Mouse (Mus musculus) heart, postnatal 10 days (tissue): ENCODE measurements at regions not wholly inside any gene's neighbourhood (a gene's known extent, or its start where the extent isn't known, plus 50 kb on each side); places are given as distances from the start of the nearest gene placed in this dataset.

Source experiments
- DNase-seq, 2 experiments: peaks; one replicate each; pipeline ENCODE4 v3.0.0; 2021
- intact Hi-C: fragments of 180-260 bp; cut with DNase I; formaldehyde crosslinking; loops from one replicate; pipeline ENCODE4 v1.15.1; 2025

- intact Hi-C loops, result loop anchor here (5.0 kb wide), 1 partner anchor 162 kb away; no protein-coding TSS in a partner anchor
- DNase-seq, result peak; percentile 63 to 65
These were observed 128.0 kb upstream of the Zfp703 start for GRCm38 (mm10) chr8:26848955-26849684.

GRCm38 (mm10) chr8:26851871-26852800 is 125.0 kb upstream of the Zfp703 start:
- intact Hi-C loops, result loop anchor here (5.0 kb wide), 1 partner anchor 125 kb away; the partner anchor contains the start of gene Zfp703
- DNase-seq, result no peak

GRCm38 (mm10) chr8:26852921-26853320 is 124.2 kb upstream of the Zfp703 start:
- intact Hi-C loops, result loop anchor here (5.0 kb wide), 1 partner anchor 124 kb away; the partner anchor contains the start of gene Zfp703

GRCm38 (mm10) chr8:26854557-26855238 is 122.4 kb upstream of the Zfp703 start:
- no peak for DNase-seq
- intact Hi-C loops, result loop anchor here (5.0 kb wide), 1 partner anchor 123 kb away; the partner anchor contains the start of gene Zfp703

More at GRCm38 (mm10) chr8:26852921-26853320, 124.2 kb upstream of the Zfp703 start:
- DNase-seq, result no peak

- intact Hi-C loops, result no loop called here
These were observed 121.9 kb upstream of the Zfp703 start for GRCm38 (mm10) chr8:26855256-26855655.

GRCm38 (mm10) chr8:26864571-26864970 is 112.6 kb upstream of the Zfp703 start:
- DNase-seq, result no peak
- intact Hi-C loops, result no loop called here

More at GRCm38 (mm10) chr8:26855256-26855655, 121.9 kb upstream of the Zfp703 start:
- DNase-seq, result no peak

- intact Hi-C loops, result no loop called here
- DNase-seq, result no peak
These were observed 112.2 kb upstream of the Zfp703 start for GRCm38 (mm10) chr8:26864971-26865370.

GRCm38 (mm10) chr8:26868101-26868848 is 108.8 kb upstream of the Zfp703 start:
- intact Hi-C loops, result no loop called here
- no peak for DNase-seq

GRCm38 (mm10) chr8:26868849-26869110 is 108.3 kb upstream of the Zfp703 start:
- no peak for DNase-seq
- intact Hi-C loops, result no loop called here

GRCm38 (mm10) chr8:26871838-26872237 is 105.3 kb upstream of the Zfp703 start:
- intact Hi-C loops, result no loop called here
- DNase-seq, result no peak

- intact Hi-C loops, result no loop called here
- no peak for DNase-seq
These were observed 104.7 kb upstream of the Zfp703 start for GRCm38 (mm10) chr8:26872382-26872781.

- intact Hi-C loops, result no loop called here
- DNase-seq, result peak in 1 of 2 experiments; percentile 35
These were observed 104.3 kb upstream of the Zfp703 start for GRCm38 (mm10) chr8:26872815-26873214.

- intact Hi-C loops, result loop anchor here (10.0 kb wide), 1 partner anchor 95 kb away; the partner anchor contains the start of gene Zfp703
- no peak for DNase-seq
These were observed 96.9 kb upstream of the Zfp703 start for GRCm38 (mm10) chr8:26880177-26880576.

- no peak for DNase-seq
- intact Hi-C loops, result loop anchor here (10.0 kb wide), 1 partner anchor 93 kb away; the partner anchor contains the start of gene Zfp703
These were observed 95.6 kb upstream of the Zfp703 start for GRCm38 (mm10) chr8:26881268-26882120.

GRCm38 (mm10) chr8:26882616-26883015 is 94.5 kb upstream of the Zfp703 start:
- intact Hi-C loops, result loop anchor here (10.0 kb wide), 1 partner anchor 92 kb away; the partner anchor contains the start of gene Zfp703
- no peak for DNase-seq

- intact Hi-C loops, result loop anchor here (10.0 kb wide), 1 partner anchor 92 kb away; the partner anchor contains the start of gene Zfp703
- DNase-seq, result peak in 1 of 2 experiments; percentile 49
These were observed 93.8 kb upstream of the Zfp703 start for GRCm38 (mm10) chr8:26883285-26883684.

- intact Hi-C loops, result loop anchor here (10.0 kb wide), 1 partner anchor 91 kb away; the partner anchor contains the start of gene Zfp703
- peak; percentile 46 to 59 for DNase-seq
These were observed 93.4 kb upstream of the Zfp703 start for GRCm38 (mm10) chr8:26883770-26884169.

- intact Hi-C loops, result loop anchor here (10.0 kb wide), 1 partner anchor 90 kb away; the partner anchor contains the start of gene Zfp703
- DNase-seq, result no peak
These were observed 92.8 kb upstream of the Zfp703 start for GRCm38 (mm10) chr8:26884350-26884749.

GRCm38 (mm10) chr8:26885365-26885764 is 91.8 kb upstream of the Zfp703 start:
- intact Hi-C loops, result loop anchor here (10.0 kb wide), 1 partner anchor 89 kb away; the partner anchor contains the start of gene Zfp703
- no peak for DNase-seq
